Mouse (Mus musculus): ENCODE data around the gene Krt32.

Krt32 gene

DNA sequence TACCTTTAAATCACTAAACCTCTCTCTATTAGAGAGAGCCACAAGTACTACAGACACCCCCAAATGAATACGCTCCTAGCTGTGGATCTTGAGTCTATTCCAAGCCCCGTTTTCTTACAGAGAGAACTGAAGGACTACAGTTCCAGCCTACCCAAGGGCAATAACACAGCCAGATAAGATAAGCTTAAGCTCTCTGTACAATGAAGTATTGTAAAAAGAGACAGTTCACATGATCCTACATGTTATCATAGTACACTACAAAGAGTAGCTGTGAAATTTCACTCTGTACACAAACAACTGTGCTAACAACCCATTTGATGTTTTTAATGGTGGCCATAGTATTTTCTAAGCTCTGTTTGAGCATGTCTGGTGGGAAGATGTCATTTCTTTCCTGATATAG, 40.8 kb downstream of the Krt32 start:
- no peak for DNase-seq

DNA sequence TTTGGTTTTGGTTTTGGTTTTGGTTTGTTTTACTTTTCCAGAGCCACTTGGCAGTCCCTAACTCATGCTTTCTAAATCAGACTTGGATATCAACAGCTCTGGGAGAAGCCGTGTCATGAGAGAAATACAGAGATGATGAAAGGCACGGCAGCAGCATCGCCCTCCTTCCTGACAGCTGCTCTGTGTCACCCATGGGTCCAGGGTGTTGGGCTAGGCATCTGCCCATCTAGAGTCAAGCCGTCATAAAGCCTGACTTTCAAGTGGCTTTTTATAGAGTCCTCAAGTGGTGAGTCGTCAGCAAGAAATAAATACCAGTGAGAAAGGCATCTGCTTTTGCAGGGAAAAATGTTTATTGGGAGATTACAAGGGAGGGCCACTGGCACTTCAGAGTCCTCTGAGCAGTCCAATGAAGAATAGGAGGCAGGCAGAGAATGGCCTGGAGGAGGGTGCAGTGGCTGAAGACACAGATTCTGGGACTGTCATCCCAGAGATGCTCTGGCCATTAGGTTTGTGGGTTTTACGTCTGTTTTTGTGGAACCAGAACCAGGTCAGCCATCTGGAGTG, 41.6 kb downstream of the Krt32 start:
- DNase-seq = no peak

DNA sequence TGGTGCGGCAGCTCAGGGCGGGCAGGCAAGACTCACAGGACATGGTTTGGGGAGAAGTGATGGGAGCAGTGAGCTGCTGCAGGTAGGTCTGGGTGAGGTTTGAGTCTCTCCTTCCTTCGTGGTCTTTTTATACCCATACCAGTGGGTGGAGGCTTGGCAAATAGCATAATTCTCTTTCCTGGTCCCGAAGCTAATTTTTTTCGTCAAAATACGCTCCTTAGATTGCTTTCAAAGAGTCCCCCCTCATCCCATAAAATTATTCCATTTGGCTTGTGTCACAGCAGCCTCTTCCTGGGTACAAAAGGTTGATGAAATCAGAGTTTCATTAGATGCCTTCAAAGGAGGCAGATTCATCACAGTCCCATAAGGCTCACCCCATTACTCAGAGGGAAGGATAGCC, 46.6 kb downstream of the Krt32 start, which contains the start of gene Krt34:
Gene Krt34, minus strand, starts transcription at position 101 of the 400 bp plus-strand sequence.
- DNase-seq = no peak
